Mouse (Mus musculus) heart, adult 10 weeks (tissue): ENCODE results near the gene Vsir. TPM values are rescaled to one million over a fixed set of nuclear protein-coding genes. Genes with fewer than 3 reads are reported as not detected.

Experiments
- polyA plus RNA-seq: library from polyadenylated mRNA; stranded (reverse); fragments of 350-450 nt; fragmentation: Illumina TruSeq; extraction: RNeasy Lipid Tissue Mini Kit (QIAGEN cat#74804); gene quantifications from one replicate; pipeline ENCODE4 v1.2.3, GENCODE M21; 2014; ENCODE audit warnings: low read depth, low replicate concordance

The Vsir gene
- 11.9 TPM for polyA plus RNA-seq

GRCm38 (mm10) chr10:60346701-60347405 lies at the start of gene Vsir:
Vsir (plus strand) TSS chr10:60346851.

DNA sequence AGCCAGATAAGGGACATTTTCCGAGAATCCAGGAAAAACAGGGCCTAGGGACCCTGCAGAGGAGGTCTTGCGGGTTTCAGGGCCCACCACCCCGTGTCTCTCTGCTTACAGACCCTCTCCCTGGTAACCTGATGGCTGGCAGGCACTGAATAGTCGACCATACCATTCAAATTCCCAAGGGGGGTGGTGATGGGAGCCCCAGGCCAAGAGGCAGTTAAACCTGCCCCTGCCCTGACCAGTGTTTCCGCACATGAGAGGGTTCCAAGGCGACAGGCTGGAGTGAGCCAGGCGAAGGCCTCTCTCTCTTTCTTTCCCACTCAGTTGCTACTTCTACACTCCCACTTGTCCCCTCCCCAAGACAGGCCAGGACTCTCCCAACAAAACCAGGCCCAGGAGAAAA lies 52.8 kb downstream of the Vsir start, which contains the start of gene Gm17455:
Gm17455 (plus strand) TSS at position 278 of the 400 bp plus-strand sequence.

Other genes starting within 250 kb of the Vsir start
- gene Spock2, start 240.6 kb upstream of the Vsir start, polyA plus RNA-seq: 10.8 TPM
- 1.1 TPM for gene Chst3, start 127.6 kb upstream of the Vsir start, polyA plus RNA-seq
- gene Psap, start 69.2 kb upstream of the Vsir start, polyA plus RNA-seq: 1,170 TPM
- not detected for gene Gm17455, start 52.9 kb downstream of the Vsir start, polyA plus RNA-seq